In the genomic region with DNA sequence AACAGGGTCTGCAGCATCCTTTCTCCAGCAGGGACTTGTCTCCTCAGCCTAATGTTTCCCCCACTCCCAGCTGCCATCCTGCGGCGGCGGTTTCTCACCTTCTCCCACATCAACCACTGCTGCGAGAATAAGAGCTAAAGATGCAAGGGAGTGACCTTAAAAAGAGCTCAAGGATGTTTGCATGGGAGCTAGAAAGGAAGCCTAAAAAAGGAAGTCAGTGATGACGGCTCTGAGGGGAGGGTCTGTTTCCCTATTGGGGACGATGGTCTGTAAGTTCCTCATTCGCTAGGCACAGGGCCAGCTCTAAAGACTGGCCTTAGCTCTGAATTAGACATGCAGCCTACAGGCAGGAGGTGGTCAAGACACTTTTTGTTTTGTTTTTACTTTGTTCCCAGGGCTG, we compare ENCODE assay signal across 9 mouse cellular contexts. TPM values are rescaled to one million over a fixed set of nuclear protein-coding genes. Genes with fewer than 3 reads are reported as not detected.
DNase-seq lines count a peak whose midpoint lies in the region; ATAC-seq and TF ChIP-seq lines count a peak whose summit lies in the region.
"Had no signal": no experiment of that assay in that cellular context is flagged by ENCODE, and none has a peak within 500 bp of the region (broad histone marks: within the 10 kb centered on the region; RNA-seq: fewer than 3 reads in every experiment).

No protein-coding gene starts in this region.

- H3K4me1 ChIP-seq in G1E (ENCODE audit: insufficient read depth, low read depth, low read length), result peaks cover 40% of the 10 kb centered on the region
- H3K4me1 ChIP-seq in small intestine, adult 2 months (ENCODE audit: control insufficient read depth, insufficient read depth, insufficient read length, low read length), result 0 out of 2 replicates have a peak, but pooled peaks cover 1% of the 10 kb centered on the region
- 0 out of 2 replicates have a peak, but pooled peaks cover 3% of the 10 kb centered on the region for H3K4me1 ChIP-seq in hindbrain, embryonic 12.5 days
- H3K4me1 ChIP-seq: limb, embryonic 13.5 days had no signal

- intact Hi-C loops in left cerebral cortex, adult 2 months (cut with DNase I), result loop anchor here (2.0 kb wide), 1 partner anchor 100 kb away; the partner anchor contains the start of gene Akap17b

- H3K4me2 ChIP-seq in hindbrain, embryonic 12.5 days (replicated peaks), result no peak overlapping the region

- TF ChIP-seq POLR2A in small intestine, adult 2 months (IDR thresholded peaks at IDR 0.05; ENCODE audit: low read depth, low read length), result no peak

- H3K27ac ChIP-seq in left cerebral cortex, adult 2 months, result no peak overlapping the region; the same call in 1 of the 2 replicates
- peak overlapping the region; percentile 45 for H3K27ac ChIP-seq in small intestine, adult 2 months (ENCODE audit: insufficient read depth, low read depth, low read length)
- no peak overlapping the region for H3K27ac ChIP-seq in hindbrain, embryonic 12.5 days
- H3K27ac ChIP-seq: limb, embryonic 13.5 days had no signal

- H3K36me3 ChIP-seq in G1E (replicated peaks), result no peaks in the 10 kb centered on the region
- H3K36me3 ChIP-seq in small intestine, adult 2 months (ENCODE audit: control insufficient read depth, insufficient read depth, low read length), result no peaks in the 10 kb centered on the region
- no peaks in the 10 kb centered on the region for H3K36me3 ChIP-seq in hindbrain, embryonic 12.5 days
- H3K36me3 ChIP-seq: limb, embryonic 13.5 days had no signal

- H3K9me3 ChIP-seq in G1E (replicated peaks), result no peaks in the 10 kb centered on the region
- H3K9me3 ChIP-seq in hindbrain, embryonic 12.5 days (replicated peaks), result no peaks in the 10 kb centered on the region
- H3K9me3 ChIP-seq: limb, embryonic 13.5 days had no signal

- no peak overlapping the region; the same call in 1 of the 2 replicates for H3K4me3 ChIP-seq in G1E (ENCODE audit: low read depth, low read length)
- H3K4me3 ChIP-seq in left cerebral cortex, adult 2 months, result no peak overlapping the region
- peak overlapping the region; percentile 22 for H3K4me3 ChIP-seq in small intestine, adult 2 months (ENCODE audit: low read depth, low read length)
- no peak overlapping the region for H3K4me3 ChIP-seq in hindbrain, embryonic 12.5 days

- no peak for TF ChIP-seq CTCF in G1E (IDR thresholded peaks at IDR 0.05; ENCODE audit: low read depth, low read length)
- TF ChIP-seq CTCF in left cerebral cortex, adult 2 months (IDR thresholded peaks at IDR 0.05), result no peak; the same call in 1 of the 2 replicates
- TF ChIP-seq CTCF in small intestine, adult 2 months (IDR thresholded peaks at IDR 0.05; ENCODE audit: extremely low read depth, insufficient read length, insufficient replicate concordance, low read depth, low read length), result no peak

- peak; percentile 25 for DNase-seq in layer of hippocampus, adult 11-12 months (ENCODE audit: low spot score)
- DNase-seq in layer of hippocampus, adult 8-10 months (ENCODE audit: low spot score in 2 of 2), result no peak
- DNase-seq in G1E (ENCODE audit: low spot score), result peak; percentile 39
- peak; percentile 97 for DNase-seq in heart, adult 11 months
- peak; percentile 19 to 36 for DNase-seq in left cerebral cortex, adult 2 months (ENCODE audit: extremely low spot score in 1 of 2, low spot score in 2 of 2)
- no peak for DNase-seq in cerebellum, postnatal 36 days

- no peak overlapping the region for H3K9ac ChIP-seq in hindbrain, embryonic 12.5 days
- H3K9ac ChIP-seq: limb, embryonic 13.5 days had no signal

- H3K27me3 ChIP-seq in G1E (ENCODE audit: insufficient read depth, low read length), result no peaks in the 10 kb centered on the region
- no peaks in the 10 kb centered on the region; the same call in 1 of the 2 replicates for H3K27me3 ChIP-seq in small intestine, adult 2 months (ENCODE audit: control insufficient read depth, insufficient read depth, low read length)
- no peaks in the 10 kb centered on the region for H3K27me3 ChIP-seq in hindbrain, embryonic 12.5 days
- H3K27me3 ChIP-seq: limb, embryonic 13.5 days had no signal

- peak; percentile 54; the same call in 1 of the 2 replicates for ATAC-seq in G1E (ENCODE audit: extremely low read depth, insufficient number of reproducible peaks, low FRiP score, poor library complexity, severe bottlenecking)
- no peak for ATAC-seq in hindbrain, embryonic 12.5 days (ENCODE audit: low FRiP score)

- 76% methylated on average over 7 of the region's 7 CpGs for WGBS in small intestine, adult 2 months
- 67% methylated on average over 7 of the region's 7 CpGs for WGBS in hindbrain, embryonic 12.5 days

RNA-seq across cellular contexts. Expression of gene Slc25a43, which starts 1.3 kb away (rescaled TPM):
- total RNA-seq in layer of hippocampus, adult 8-10 months (2022), result 1 to 10 TPM in 1 of 4 experiments, under 1 TPM in 2, not detected in 1; 0.41 to 1.7 (median 0.82) TPM
- total RNA-seq in G1E (2014; fragmentation: Nextera tagmentation), result 0.75 TPM in 1 of 2 replicates, not detected in the other
- total RNA-seq in G1E (2017), result not detected in 2 replicates
- 0.06 TPM in 1 of 2 replicates, not detected in the other for polyA plus RNA-seq in G1E (2012)
- total RNA-seq in left cerebral cortex, adult 2 months (2021), result under 1 TPM in 1 of 2 experiments, not detected in 1; 0.41 TPM
- polyA plus RNA-seq in small intestine, adult 2 months (2012; rRNA removed), result 0.75 and 1.1 TPM in 2 replicates
- polyA plus RNA-seq in hindbrain, embryonic 12.5 days (2016; fragmentation: Nextera tagmentation; extraction: Ambion mirVana), result 0.42 and 1.2 TPM in 2 replicates

RNA-seq across cellular contexts. Expression of gene Slc25a5, which starts 50.7 kb away (rescaled TPM):
- 100 to 1,000 TPM; 319 to 349 (median 332) TPM for total RNA-seq in layer of hippocampus, adult 8-10 months (2022)
- total RNA-seq in G1E (2014; fragmentation: Nextera tagmentation) (364 and 370 TPM in 2 replicates), G1E (2017) (745 and 825 TPM in 2 replicates)
- 30.0 and 36.2 TPM in 2 replicates for polyA plus RNA-seq in G1E (2012)
- total RNA-seq in left cerebral cortex, adult 2 months (2021), result 100 to 1,000 TPM; 302 to 310 TPM
- polyA plus RNA-seq in small intestine, adult 2 months (2012; rRNA removed), result 962 and 2,171 TPM in 2 replicates
- 537 and 566 TPM in 2 replicates for polyA plus RNA-seq in hindbrain, embryonic 12.5 days (2016; fragmentation: Nextera tagmentation; extraction: Ambion mirVana)

Comparison
In these comparisons a context has a peak if more than half of its experiments do, and no peak if none do; other contexts are left out.
1. DNase-seq: peak in layer of hippocampus, adult 11-12 months (single experiment), G1E (single experiment), heart, adult 11 months (single experiment) and left cerebral cortex, adult 2 months (2 of 2); none in layer of hippocampus, adult 8-10 months (0 of 2) and cerebellum, postnatal 36 days (0 of 2).